Mouse (Mus musculus): ENCODE data around the gene Palm3.

DNA sequence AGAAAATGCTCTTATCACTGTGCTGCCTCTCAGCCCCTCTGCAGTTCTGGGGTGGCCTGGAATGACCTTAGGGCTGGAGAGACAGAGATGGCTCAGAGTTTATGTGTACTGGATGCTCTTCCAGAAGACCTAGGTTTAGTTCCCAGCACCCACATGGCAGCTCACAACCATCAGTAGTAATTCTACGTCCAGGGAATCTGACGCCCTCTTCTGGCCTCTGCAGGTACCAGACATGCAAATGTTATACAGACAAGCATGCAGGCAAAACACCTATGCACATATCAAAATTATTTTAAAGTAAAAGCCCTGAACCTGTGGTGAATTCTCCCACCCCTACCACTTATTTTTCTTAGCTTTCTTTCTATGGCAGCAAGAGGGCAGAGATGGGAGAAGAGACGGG, 25.2 kb downstream of the Palm3 start:
- TF ChIP-seq CTCF (IDR thresholded peaks at IDR 0.05; ENCODE audit: low read depth) (no peak), EP300 (IDR thresholded peaks at IDR 0.05; ENCODE audit: low read depth) (no peak)

Measured in liver, embryonic 14.5 days (tissue).